Mouse (Mus musculus) liver, adult 10 weeks (tissue): ENCODE results near the gene Prickle2. TPM values are rescaled to one million over a fixed set of nuclear protein-coding genes. Genes with fewer than 3 reads are reported as not detected.

Experiments
- polyA plus RNA-seq: library from polyadenylated mRNA; stranded (reverse); fragments of 350-450 nt; fragmentation: Illumina TruSeq; extraction: RNeasy Lipid Tissue Mini Kit (QIAGEN cat#74804); gene quantifications from one replicate; pipeline ENCODE4 v1.2.3, GENCODE M21; 2014; ENCODE audit warnings: low read depth, low replicate concordance

Gene Prickle2
- polyA plus RNA-seq: 0.66 TPM

DNA sequence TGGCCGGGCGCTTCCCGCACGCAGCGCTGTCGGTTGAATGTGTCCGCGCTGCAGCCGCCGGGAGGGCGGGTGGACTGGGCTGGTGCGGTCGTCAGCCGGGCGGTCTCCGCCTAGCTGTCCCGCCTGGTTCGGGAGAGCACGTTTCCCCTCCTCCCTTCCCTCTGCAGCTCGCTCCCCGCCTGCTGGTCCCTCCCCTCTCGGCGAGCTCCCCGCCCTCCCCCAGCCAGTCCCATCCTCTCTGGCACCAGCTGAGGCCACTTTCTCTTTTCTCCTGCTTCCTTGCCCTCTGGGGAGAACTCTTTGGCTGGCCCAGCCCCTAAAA, at the start of gene Prickle2:
TSS of gene Prickle2 (minus strand) at position 11 of the 322 bp plus-strand sequence.

Other genes starting within 250 kb of the Prickle2 start
- gene A730049H05Rik, start 110.3 kb upstream of the Prickle2 start, polyA plus RNA-seq: not detected
- not detected for gene Gm15737, start 163.2 kb upstream of the Prickle2 start, polyA plus RNA-seq
- 1.2 TPM for gene Adamts9, start 237.3 kb upstream of the Prickle2 start, polyA plus RNA-seq